Mouse (Mus musculus) hindbrain, embryonic 16.5 days (tissue): ENCODE measurements around the gene Btg2. TPM values are rescaled to one million over a fixed set of nuclear protein-coding genes. Genes with fewer than 3 reads are reported as not detected.
A peak's percentile ranks its signal among the peaks of the same experiment; 100 is the strongest.

Source experiments
- ATAC-seq: fragments of 200-750 bp; cut with Nextera tagmentation; 2 replicates; pipeline ENCODE4 v1.8.0; 2017; ENCODE audit warnings: moderate TSS enrichment, moderate library complexity
- H3K27ac ChIP-seq: fragments of 300-500 bp; sonication (generic); 2 replicates; pipeline ENCODE4 v1.5.1; 2014; ENCODE audit warnings: low read depth, mild to moderate bottlenecking, control low read depth, low read length, moderate library complexity
- H3K27me3 ChIP-seq: fragments of 300-500 bp; sonication (generic); replicated peaks from 2 replicates; pipeline ENCODE4 v1.6.1; 2014; ENCODE audit warnings: low read length; ENCODE audit not compliant: control insufficient read depth, insufficient read depth
- H3K36me3 ChIP-seq: fragments of 300-500 bp; sonication (generic); 2 replicates; pipeline ENCODE4 v1.6.1; 2014; ENCODE audit warnings: mild to moderate bottlenecking, low read length, moderate library complexity, mixed read lengths; ENCODE audit not compliant: control insufficient read depth, insufficient read depth
- H3K4me1 ChIP-seq: fragments of 300-500 bp; sonication (generic); 2 replicates; pipeline ENCODE4 v1.6.1; 2014; ENCODE audit warnings: low read depth, low read length; ENCODE audit not compliant: control insufficient read depth, insufficient read depth
- H3K4me2 ChIP-seq: fragments of 300-500 bp; sonication (generic); 2 replicates; pipeline ENCODE4 v1.6.1; 2014; ENCODE audit warnings: mild to moderate bottlenecking, low read length, control low read depth, moderate library complexity
- H3K4me3 ChIP-seq: fragments of 300-500 bp; sonication (generic); 2 replicates; pipeline ENCODE4 v1.5.1; 2014; ENCODE audit warnings: mild to moderate bottlenecking, low read length, control low read depth, moderate library complexity
- H3K9ac ChIP-seq: fragments of 300-500 bp; sonication (generic); 2 replicates; pipeline ENCODE4 v1.6.1; 2014; ENCODE audit warnings: low read depth, mild to moderate bottlenecking, control low read depth, low read length, moderate library complexity
- H3K9me3 ChIP-seq: fragments of 300-500 bp; sonication (generic); 2 replicates; pipeline ENCODE4 v1.6.1; 2014; ENCODE audit warnings: mild to moderate bottlenecking, low read length, moderate library complexity; ENCODE audit not compliant: control insufficient read depth
- WGBS: fragments of 180-500 bp; shearing (Covaris S2); extraction: QIAGEN DNeasy Blood & Tissue Kit; methylation state at CpG from one replicate; pipeline ENCODE4 v1.1.7; 2014; 5-methylcytosine and 5-hydroxymethylcytosine counted together
- polyA plus RNA-seq: library from polyadenylated mRNA; unstranded; fragments of >200 nt; fragmentation: Nextera tagmentation; extraction: Ambion mirVana; gene quantifications from 2 replicates; pipeline ENCODE4 v1.2.1, GENCODE M21; 2015

Btg2 gene
- polyA plus RNA-seq, 1 experiment from 2014 or later = 28.0 TPM

DNA sequence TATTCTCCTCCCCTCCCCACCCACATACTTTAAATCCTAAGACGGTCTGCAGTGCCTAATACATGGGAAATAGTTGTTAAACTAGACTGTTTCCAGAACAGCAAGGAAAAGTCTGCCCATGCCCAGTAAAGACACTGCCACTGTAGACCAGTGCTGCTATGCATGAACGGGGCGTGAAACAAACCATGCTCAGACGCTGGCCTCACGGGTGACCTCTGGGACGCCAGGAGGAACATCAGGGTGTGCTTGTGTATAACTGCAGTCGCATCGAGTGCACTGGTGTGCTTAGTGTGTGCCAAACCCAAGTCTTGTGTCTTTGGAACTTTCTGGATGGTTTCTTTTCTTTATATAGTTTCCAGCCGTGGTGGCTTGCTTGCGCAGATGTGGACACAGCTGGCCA lies 4.3 kb downstream of the Btg2 start:
- no peaks in the 10 kb centered on the region for H3K36me3 ChIP-seq
- no peak overlapping the region for H3K9ac ChIP-seq
- no peaks in the 10 kb centered on the region for H3K9me3 ChIP-seq
- no peak overlapping the region for H3K4me3 ChIP-seq
- H3K27me3 ChIP-seq = no peaks in the 10 kb centered on the region
- H3K4me1 ChIP-seq = peaks cover 31% of the 10 kb centered on the region
- 74% methylated on average over 10 of the region's 10 CpGs for WGBS
- H3K4me2 ChIP-seq = no peak overlapping the region
- no peak for ATAC-seq
- H3K27ac ChIP-seq = no peak overlapping the region

DNA sequence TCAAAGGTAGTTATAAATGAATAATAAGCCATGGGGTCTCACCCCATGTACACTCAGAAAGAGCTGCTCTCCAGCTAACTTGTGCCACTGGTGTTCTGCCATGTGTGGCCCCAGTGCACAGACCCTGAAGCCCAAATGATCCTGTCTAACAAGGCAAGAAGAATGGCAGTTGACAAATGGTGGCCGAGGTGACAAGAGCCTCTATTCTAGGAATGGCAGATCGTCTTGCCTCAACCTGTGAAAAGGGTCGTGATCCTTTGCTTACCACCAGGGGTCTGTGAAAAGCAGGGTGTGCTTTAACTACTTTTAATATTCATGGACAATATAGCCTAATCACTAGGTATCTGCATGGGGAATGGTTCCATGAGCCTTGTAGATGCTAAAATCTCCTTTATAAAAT lies 4.7 kb downstream of the Btg2 start:
- Histone ChIP-seq H3K9me3 (no peaks in the 10 kb centered on the region), H3K4me3 (no peak overlapping the region), H3K27me3 (no peaks in the 10 kb centered on the region), H3K4me1 (peaks cover 28% of the 10 kb centered on the region), H3K27ac (no peak overlapping the region), H3K9ac (no peak overlapping the region; the same call in 1 of the 2 replicates), H3K36me3 (no peaks in the 10 kb centered on the region), H3K4me2 (no peak overlapping the region)
- WGBS = 43% methylated on average over 3 of the region's 3 CpGs
- no peak for ATAC-seq

DNA sequence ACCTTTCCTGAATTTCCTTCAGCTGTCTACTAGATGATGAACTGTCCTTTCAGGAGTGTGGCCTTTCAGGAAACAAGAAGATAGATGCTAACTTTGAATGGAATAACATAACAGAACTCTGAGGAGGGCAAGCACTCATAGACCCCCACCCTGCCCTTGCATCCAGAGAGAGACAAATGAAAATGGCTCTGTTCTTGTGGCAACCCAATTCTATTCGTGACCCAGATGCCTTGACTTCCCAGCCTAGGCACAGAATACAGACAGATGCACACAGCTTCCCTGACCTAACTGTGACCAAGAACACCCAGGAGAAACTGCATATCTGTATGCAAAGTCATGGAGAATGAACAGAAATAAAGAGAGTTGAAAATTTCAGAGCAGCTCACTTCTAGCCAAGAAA lies 5.3 kb downstream of the Btg2 start:
- Histone ChIP-seq H3K9me3 (no peaks in the 10 kb centered on the region), H3K4me2 (no peak overlapping the region), H3K27me3 (no peaks in the 10 kb centered on the region), H3K4me1 (peaks cover 28% of the 10 kb centered on the region), H3K9ac (no peak overlapping the region; the same call in 1 of the 2 replicates), H3K4me3 (no peak overlapping the region), H3K36me3 (no peaks in the 10 kb centered on the region), H3K27ac (no peak overlapping the region)
- ATAC-seq = no peak
- WGBS = 68% methylated on average over 1 of the region's 1 CpGs

DNA sequence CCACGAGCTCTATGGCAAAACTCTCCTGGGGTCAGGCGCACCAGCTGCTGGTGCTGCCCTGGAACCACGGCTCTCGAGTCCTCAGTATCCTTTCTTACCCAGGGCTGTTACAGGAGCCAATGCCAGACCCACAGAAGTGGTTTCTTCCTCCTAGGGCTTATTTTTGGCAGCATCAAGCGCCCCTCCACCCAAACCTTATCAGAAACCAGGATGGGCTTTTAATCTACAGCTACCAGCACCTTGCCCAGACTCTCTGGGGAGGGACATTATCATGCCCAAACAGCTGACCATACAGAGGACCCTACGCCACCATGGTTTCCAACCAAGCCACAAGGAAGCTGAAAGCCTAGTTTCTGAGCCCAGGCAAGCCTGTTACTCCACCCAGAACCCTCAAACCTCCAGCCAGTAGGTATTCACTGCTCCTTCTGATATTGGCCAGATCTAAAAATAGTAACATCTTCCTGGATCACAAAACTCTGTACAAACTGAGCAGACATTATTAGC lies 5.8 kb downstream of the Btg2 start:
- no peak overlapping the region for H3K4me3 ChIP-seq
- no peak overlapping the region for H3K9ac ChIP-seq
- no peaks in the 10 kb centered on the region for H3K27me3 ChIP-seq
- H3K4me2 ChIP-seq = no peak overlapping the region
- H3K9me3 ChIP-seq = no peaks in the 10 kb centered on the region
- H3K4me1 ChIP-seq = peaks cover 28% of the 10 kb centered on the region
- H3K27ac ChIP-seq = no peak overlapping the region
- ATAC-seq = no peak
- WGBS = 73% methylated on average over 6 of the region's 6 CpGs
- H3K36me3 ChIP-seq = no peaks in the 10 kb centered on the region

DNA sequence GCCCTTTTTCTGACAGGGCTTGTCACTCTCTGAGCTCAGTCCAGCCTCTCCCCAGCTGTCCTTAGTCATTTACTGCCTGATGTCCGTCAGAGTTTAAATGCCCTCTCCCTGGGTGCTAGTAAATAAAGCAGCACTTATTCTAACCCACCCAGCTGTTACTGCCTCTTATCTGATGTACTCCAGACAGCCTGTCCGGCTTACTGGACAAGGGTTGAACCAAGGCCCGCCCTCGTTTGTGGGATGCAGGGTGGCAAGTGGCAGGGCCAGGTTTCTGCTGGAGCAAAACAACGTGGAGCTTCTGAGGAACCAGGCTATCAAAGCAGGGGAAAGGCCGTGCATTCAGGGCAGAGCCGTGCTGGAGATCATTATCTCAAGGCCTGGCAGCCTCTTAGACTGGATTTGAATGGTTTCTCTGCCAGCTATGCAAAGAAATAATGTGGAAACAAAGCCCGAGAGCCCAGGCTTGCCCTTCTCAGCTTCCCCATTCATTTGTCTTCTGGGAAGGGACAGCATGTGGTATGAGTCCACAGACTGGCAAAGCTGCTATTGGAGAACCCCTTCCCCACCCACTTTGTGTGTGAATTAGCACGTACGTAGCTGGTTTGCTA lies 7.4 kb downstream of the Btg2 start:
- no peak overlapping the region for H3K4me2 ChIP-seq
- no peaks in the 10 kb centered on the region for H3K36me3 ChIP-seq
- peak overlapping the region; percentile 59 for H3K27ac ChIP-seq
- peaks cover 20% of the 10 kb centered on the region for H3K4me1 ChIP-seq
- ATAC-seq = 0 out of 2 replicates have a peak, but pooled peaks have one; percentile 4
- no peaks in the 10 kb centered on the region for H3K27me3 ChIP-seq
- H3K9me3 ChIP-seq = no peaks in the 10 kb centered on the region
- 23% methylated on average over 10 of the region's 10 CpGs for WGBS
- H3K9ac ChIP-seq = 0 out of 2 replicates have a peak overlapping the region, but pooled peaks have one; percentile 30
- no peak overlapping the region for H3K4me3 ChIP-seq

DNA sequence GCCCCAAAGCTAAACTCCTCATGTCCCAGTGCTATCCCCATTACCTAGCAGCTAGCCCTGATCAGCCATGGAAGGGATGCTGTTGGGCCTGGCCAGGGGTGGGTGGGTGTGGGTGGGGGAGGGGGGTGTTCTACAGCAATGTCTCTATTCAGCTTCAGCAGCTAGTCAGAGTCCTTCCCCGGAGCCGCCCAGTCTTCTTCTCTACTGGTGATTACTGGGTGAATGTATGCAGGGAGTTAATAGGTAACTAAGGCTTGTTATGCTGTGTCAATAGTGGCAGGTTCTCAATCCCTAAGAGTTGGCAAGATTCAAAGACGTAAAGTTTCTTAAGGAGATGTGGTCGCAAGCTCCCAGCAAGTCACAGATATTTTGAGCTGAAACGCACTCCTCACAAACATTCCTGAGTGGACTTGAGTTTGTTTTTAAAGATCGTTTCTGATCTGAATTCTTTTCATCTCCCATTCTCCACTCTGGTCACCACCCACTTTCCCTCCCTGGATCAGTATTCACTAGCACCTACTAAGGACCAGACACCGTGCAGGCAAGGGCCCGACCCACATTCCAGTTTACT lies 8.7 kb downstream of the Btg2 start:
- no peak overlapping the region for H3K4me3 ChIP-seq
- H3K27me3 ChIP-seq = no peaks in the 10 kb centered on the region
- H3K36me3 ChIP-seq = no peaks in the 10 kb centered on the region
- 49% methylated on average over 8 of the region's 8 CpGs for WGBS
- no peaks in the 10 kb centered on the region for H3K9me3 ChIP-seq
- H3K27ac ChIP-seq = no peak overlapping the region
- ATAC-seq = no peak
- H3K9ac ChIP-seq = no peak overlapping the region
- H3K4me1 ChIP-seq = peaks cover 10% of the 10 kb centered on the region
- no peak overlapping the region for H3K4me2 ChIP-seq

DNA sequence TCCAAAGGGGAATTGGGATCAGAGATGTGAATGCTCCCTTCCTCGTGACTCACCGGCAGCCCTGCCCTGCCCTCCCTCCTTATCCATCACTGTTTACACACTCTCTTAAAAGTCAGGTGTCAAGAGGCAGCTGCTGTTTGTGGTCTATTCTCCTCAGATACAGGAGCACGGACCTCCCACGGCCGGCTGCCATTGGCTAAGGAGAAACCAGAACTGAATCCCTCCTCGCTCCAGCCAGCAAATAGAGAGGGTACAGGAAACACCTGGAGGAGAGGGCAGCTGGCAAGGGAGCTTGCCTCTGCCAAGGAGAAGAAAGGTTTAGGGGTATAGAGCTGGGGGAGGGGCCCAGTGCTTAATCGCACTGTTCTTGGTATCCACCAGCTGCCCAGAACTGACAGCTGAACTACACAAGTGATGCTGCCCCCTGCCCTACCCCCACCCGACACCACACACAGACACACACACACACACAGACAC lies 11.7 kb downstream of the Btg2 start:
- no peaks in the 10 kb centered on the region for H3K9me3 ChIP-seq
- H3K4me3 ChIP-seq = no peak overlapping the region
- peak; percentile 26; the same call in 1 of the 2 replicates for ATAC-seq
- H3K4me2 ChIP-seq = no peak overlapping the region
- no peak overlapping the region for H3K9ac ChIP-seq
- no peaks in the 10 kb centered on the region for H3K27me3 ChIP-seq
- 13% methylated on average over 8 of the region's 8 CpGs for WGBS
- H3K36me3 ChIP-seq = no peaks in the 10 kb centered on the region
- peaks cover 31% of the 10 kb centered on the region for H3K4me1 ChIP-seq
- no peak overlapping the region for H3K27ac ChIP-seq

DNA sequence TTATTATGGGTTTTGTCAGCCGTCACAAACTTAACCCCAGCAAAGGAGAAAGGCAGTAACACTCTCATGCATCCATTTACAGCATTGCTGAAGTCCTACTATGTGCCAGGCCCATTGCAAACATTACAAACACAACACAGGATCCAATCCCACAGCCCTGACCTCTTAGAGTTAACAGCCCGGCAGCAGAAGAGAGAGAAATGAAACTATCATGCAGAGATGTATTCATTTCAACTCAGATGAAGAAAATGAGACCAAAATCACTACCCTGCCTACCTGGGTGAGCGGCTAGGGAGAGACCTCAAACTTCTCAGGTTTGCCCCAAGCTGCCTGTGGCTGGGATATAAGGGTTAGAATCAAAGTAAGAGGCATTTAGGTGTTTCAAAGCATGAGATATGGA lies 12.4 kb downstream of the Btg2 start:
- Histone ChIP-seq H3K9me3 (no peaks in the 10 kb centered on the region), H3K9ac (no peak overlapping the region), H3K27me3 (no peaks in the 10 kb centered on the region), H3K4me1 (peaks cover 35% of the 10 kb centered on the region), H3K36me3 (no peaks in the 10 kb centered on the region), H3K4me3 (no peak overlapping the region), H3K27ac (no peak overlapping the region), H3K4me2 (no peak overlapping the region)
- no peak for ATAC-seq
- WGBS = 56% methylated on average over 3 of the region's 3 CpGs

DNA sequence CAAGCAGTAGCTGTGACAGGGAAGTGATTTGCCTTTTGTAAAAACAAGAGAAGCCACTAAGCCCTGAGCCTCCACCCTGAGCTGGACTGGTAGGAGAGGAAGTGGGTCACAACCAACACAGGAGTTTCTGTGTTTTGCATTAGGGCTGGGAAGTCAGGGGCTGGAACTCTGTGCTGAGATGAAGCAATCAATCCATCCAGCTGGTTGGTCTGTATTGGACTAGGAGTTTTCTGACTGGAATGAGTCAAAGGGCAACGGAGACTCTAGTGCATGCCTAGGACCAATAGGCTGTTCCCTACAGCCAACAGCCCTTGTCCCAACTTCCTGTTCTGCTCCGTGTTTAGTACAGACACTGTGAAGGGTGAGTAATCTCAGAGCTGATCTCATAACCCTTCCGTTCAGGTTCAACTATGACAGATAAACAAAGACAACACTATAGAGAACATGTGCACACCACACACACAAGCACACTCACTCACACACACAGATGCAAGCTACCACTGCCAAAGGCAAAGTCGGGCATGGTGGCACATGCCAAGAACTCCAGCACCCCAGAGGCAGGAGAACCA lies 13.6 kb downstream of the Btg2 start:
- H3K4me1 ChIP-seq = peaks cover 43% of the 10 kb centered on the region
- H3K36me3 ChIP-seq = no peaks in the 10 kb centered on the region
- no peak overlapping the region for H3K4me2 ChIP-seq
- H3K27ac ChIP-seq = no peak overlapping the region
- no peak for ATAC-seq
- no peak overlapping the region for H3K4me3 ChIP-seq
- 65% methylated on average over 4 of the region's 4 CpGs for WGBS
- H3K9me3 ChIP-seq = no peaks in the 10 kb centered on the region
- H3K27me3 ChIP-seq = no peaks in the 10 kb centered on the region
- no peak overlapping the region for H3K9ac ChIP-seq
